Mouse (Mus musculus): ENCODE results near the gene Ammecr1. TPM values are rescaled to one million over a fixed set of nuclear protein-coding genes. Genes with fewer than 3 reads are reported as not detected.

Ammecr1 gene
- polyA plus RNA-seq (2015; fragmentation: Illumina TruSeq; extraction: RNeasy Lipid Tissue Mini Kit (QIAGEN cat#74804); ENCODE audit: insufficient read depth, low read depth, low replicate concordance): 1.1 TPM

GRCm38 (mm10) chrX:142966008-142966966, at the start of gene Ammecr1:
Gene Ammecr1 (minus strand): TSS chrX:142966728.

Other genes with a start within 250 kb of the Ammecr1 start
- not detected for gene Rtl9, start 132.9 kb upstream of the Ammecr1 start, polyA plus RNA-seq (2015; fragmentation: Illumina TruSeq; extraction: RNeasy Lipid Tissue Mini Kit (QIAGEN cat#74804); ENCODE audit: insufficient read depth, low read depth, low replicate concordance)